Mouse (Mus musculus) adrenal gland, adult 10 weeks (tissue): Measurements from ENCODE around the gene Olfr139. TPM values are rescaled to one million over a fixed set of nuclear protein-coding genes. Genes with fewer than 3 reads are reported as not detected.

Source experiments
- polyA plus RNA-seq: library from polyadenylated mRNA; stranded (reverse); fragments of 350-450 nt; fragmentation: Illumina TruSeq; extraction: RNeasy Lipid Tissue Mini Kit (QIAGEN cat#74804); gene quantifications from one replicate; pipeline ENCODE4 v1.2.3, GENCODE M21; 2014; ENCODE audit warnings: low read depth, low replicate concordance

The Olfr139 gene
- polyA plus RNA-seq: not detected

GRCm38 (mm10) chr11:74056451-74056850, at the start of gene Olfr139, which contains the start of gene Olfr399:
TSS of gene Olfr139 (minus strand) at chr11:74056551.
TSS of gene Olfr399 (minus strand) at chr11:74056615.

GRCm38 (mm10) chr11:74069655-74070054, 13.3 kb upstream of the Olfr139 start, which contains the start of gene Zfp616:
TSS of gene Zfp616 (plus strand) at chr11:74069955.

Other genes starting within 250 kb of the Olfr139 start
- gene Olfr392, start 239.5 kb downstream of the Olfr139 start, polyA plus RNA-seq: not detected
- not detected for gene Olfr393, start 205.1 kb downstream of the Olfr139 start, polyA plus RNA-seq
- not detected for gene Olfr394, start 165.8 kb downstream of the Olfr139 start, polyA plus RNA-seq
- not detected for gene Olfr395, start 147.3 kb downstream of the Olfr139 start, polyA plus RNA-seq
- gene Olfr23, start 119.9 kb downstream of the Olfr139 start, polyA plus RNA-seq: not detected
- gene Olfr397, start 95.7 kb downstream of the Olfr139 start, polyA plus RNA-seq: not detected
- gene Olfr398, start 66.1 kb downstream of the Olfr139 start, polyA plus RNA-seq: not detected
- gene Olfr399, start 64 bp upstream of the Olfr139 start, polyA plus RNA-seq: not detected
- not detected for gene Zfp616, start 13.4 kb upstream of the Olfr139 start, polyA plus RNA-seq
- gene Olfr401, start 57.2 kb upstream of the Olfr139 start, polyA plus RNA-seq: not detected
- not detected for gene Olfr402, start 97.0 kb upstream of the Olfr139 start, polyA plus RNA-seq
- gene Olfr403, start 129.7 kb upstream of the Olfr139 start, polyA plus RNA-seq: not detected
- gene Olfr43, start 154.8 kb upstream of the Olfr139 start, polyA plus RNA-seq: not detected
- gene Olfr406, start 203.3 kb upstream of the Olfr139 start, polyA plus RNA-seq: not detected
- gene Olfr59, start 227.2 kb upstream of the Olfr139 start, polyA plus RNA-seq: not detected